Mouse (Mus musculus) limb, embryonic 15.5 days (tissue): ENCODE results near the gene Ghsr. TPM values are rescaled to one million over a fixed set of nuclear protein-coding genes. Genes with fewer than 3 reads are reported as not detected.

Experiments
- ATAC-seq: fragments of 200-750 bp; cut with Nextera tagmentation; 2 replicates; pipeline ENCODE4 v1.8.0; 2017; ENCODE audit warnings: low read depth, moderate TSS enrichment; ENCODE audit not compliant: insufficient number of reproducible peaks, low FRiP score, low TSS enrichment
- H3K27ac ChIP-seq: fragments of 300-500 bp; sonication (generic); 2 replicates; pipeline ENCODE4 v1.5.1; 2015; ENCODE audit warnings: moderate library complexity, mild to moderate bottlenecking, inconsistent platforms
- H3K27me3 ChIP-seq: fragments of 300-500 bp; sonication (generic); 2 replicates; pipeline ENCODE4 v1.6.1; 2015; ENCODE audit warnings: inconsistent platforms
- H3K36me3 ChIP-seq: fragments of 300-500 bp; sonication (generic); 2 replicates; pipeline ENCODE4 v1.6.1; 2015; ENCODE audit warnings: inconsistent platforms
- H3K4me1 ChIP-seq: fragments of 300-500 bp; sonication (generic); 2 replicates; pipeline ENCODE4 v1.6.1; 2015; ENCODE audit warnings: inconsistent platforms
- H3K4me2 ChIP-seq: fragments of 300-500 bp; sonication (generic); 2 replicates; pipeline ENCODE4 v1.6.1; 2015; ENCODE audit warnings: mild to moderate bottlenecking, inconsistent platforms
- H3K4me3 ChIP-seq: fragments of 300-500 bp; sonication (generic); 2 replicates; pipeline ENCODE4 v1.5.1; 2015; ENCODE audit warnings: mild to moderate bottlenecking, inconsistent platforms
- H3K9ac ChIP-seq: fragments of 300-500 bp; sonication (generic); 2 replicates; pipeline ENCODE4 v1.6.1; 2015; ENCODE audit warnings: inconsistent platforms
- H3K9me3 ChIP-seq: fragments of 300-500 bp; sonication (generic); 2 replicates; pipeline ENCODE4 v1.6.1; 2016; ENCODE audit warnings: inconsistent platforms
- WGBS: fragments of 180-500 bp; shearing (Covaris S2); methylation state at CpG from one replicate; pipeline ENCODE4 v1.1.7; 2015; 5-methylcytosine and 5-hydroxymethylcytosine counted together
- polyA plus RNA-seq: library from polyadenylated mRNA; unstranded; fragments of >200 nt; fragmentation: Nextera tagmentation; extraction: Ambion mirVana; gene quantifications from 2 replicates; pipeline ENCODE4 v1.2.1, GENCODE M21; 2015

Gene Ghsr
- polyA plus RNA-seq = not detected in 2 replicates

DNA sequence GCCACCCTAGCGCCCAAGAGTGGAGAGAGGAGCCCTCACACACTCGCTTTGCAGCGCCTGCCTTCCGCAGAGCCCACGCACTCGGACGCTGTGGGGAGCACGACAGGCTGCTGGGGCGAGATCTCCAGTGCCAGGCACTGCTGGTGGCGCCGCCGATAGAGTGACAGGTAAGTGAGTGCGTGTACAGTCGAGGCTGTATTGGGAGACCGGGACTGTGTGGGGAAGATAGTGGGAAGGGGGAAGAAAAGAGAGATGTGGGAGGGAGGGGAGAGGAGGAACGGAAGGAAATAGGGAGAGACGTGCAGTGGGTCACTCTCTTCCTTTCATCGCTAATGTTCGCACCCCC lies at the start of gene Ghsr:
Gene Ghsr, plus strand, starts transcription at position 76 of the 346 bp plus-strand sequence.
- no peak within 1 kb of the TSS for H3K27ac ChIP-seq
- no peak for ATAC-seq
- H3K4me1 ChIP-seq = peaks cover 13% of the 10 kb centered on the region
- no peak within 1 kb of the TSS for H3K9ac ChIP-seq
- peaks cover 54% of the 10 kb centered on the region for H3K27me3 ChIP-seq
- H3K4me3 ChIP-seq = peak within 1 kb of the TSS; percentile 19
- WGBS = 3% methylated on average over 19 of the region's 19 CpGs
- H3K4me2 ChIP-seq = peak within 1 kb of the TSS; percentile 19; the same call in 1 of the 2 replicates
- H3K9me3 ChIP-seq = no peaks in the 10 kb centered on the region
- H3K36me3 ChIP-seq = no peaks in the 10 kb centered on the region

DNA sequence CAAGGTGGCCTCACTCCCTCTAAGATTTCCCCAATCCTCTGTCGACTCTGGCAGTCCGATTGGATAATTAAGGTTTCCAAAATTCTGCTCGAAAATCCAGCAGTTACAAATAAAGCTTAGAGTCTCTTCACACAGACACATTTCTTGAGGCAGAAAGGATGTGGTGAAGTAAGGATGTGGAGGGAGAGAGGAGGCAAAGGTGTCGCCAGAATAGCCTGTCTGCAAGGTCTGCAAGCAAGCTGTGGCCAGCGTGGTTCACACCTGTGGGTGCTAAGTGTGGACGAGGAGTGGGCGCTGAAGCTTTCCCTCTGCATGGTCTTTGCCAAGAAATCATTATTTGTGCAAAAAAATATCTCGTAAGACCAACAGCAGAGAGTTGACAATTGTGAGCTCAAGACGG lies 48.6 kb upstream of the Ghsr start:
- no peak for ATAC-seq
- Histone ChIP-seq H3K9ac (no peak overlapping the region), H3K27me3 (no peaks in the 10 kb centered on the region), H3K4me1 (no peaks in the 10 kb centered on the region), H3K27ac (no peak overlapping the region), H3K4me3 (no peak overlapping the region), H3K9me3 (no peaks in the 10 kb centered on the region), H3K36me3 (no peaks in the 10 kb centered on the region), H3K4me2 (no peak overlapping the region)
- WGBS = 77% methylated on average over 9 of the region's 9 CpGs

DNA sequence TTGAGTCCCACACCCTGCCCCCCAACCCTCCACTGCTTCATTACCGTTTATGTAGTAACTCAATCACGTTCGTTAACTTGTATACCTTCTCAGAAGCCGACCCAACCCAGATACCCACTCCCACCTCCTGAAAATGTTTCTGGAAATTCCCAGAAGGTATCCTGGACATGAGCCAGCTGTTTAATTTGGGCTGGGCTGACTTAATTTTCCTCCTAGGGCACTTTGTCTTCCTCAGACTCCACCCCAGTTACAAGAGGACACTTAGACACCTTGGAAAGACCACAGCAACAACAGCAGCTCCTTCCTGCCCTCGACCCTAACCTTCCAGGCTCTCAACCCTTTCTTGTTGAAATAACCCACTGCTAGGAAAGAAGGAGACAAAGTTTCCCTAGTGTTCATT lies 47.6 kb upstream of the Ghsr start:
- no peak overlapping the region for H3K9ac ChIP-seq
- H3K36me3 ChIP-seq = no peaks in the 10 kb centered on the region
- H3K4me1 ChIP-seq = no peaks in the 10 kb centered on the region
- no peak overlapping the region for H3K4me3 ChIP-seq
- H3K27ac ChIP-seq = no peak overlapping the region
- no peaks in the 10 kb centered on the region for H3K9me3 ChIP-seq
- H3K4me2 ChIP-seq = no peak overlapping the region
- H3K27me3 ChIP-seq = no peaks in the 10 kb centered on the region
- WGBS = 28% methylated on average over 5 of the region's 5 CpGs
- ATAC-seq = no peak

DNA sequence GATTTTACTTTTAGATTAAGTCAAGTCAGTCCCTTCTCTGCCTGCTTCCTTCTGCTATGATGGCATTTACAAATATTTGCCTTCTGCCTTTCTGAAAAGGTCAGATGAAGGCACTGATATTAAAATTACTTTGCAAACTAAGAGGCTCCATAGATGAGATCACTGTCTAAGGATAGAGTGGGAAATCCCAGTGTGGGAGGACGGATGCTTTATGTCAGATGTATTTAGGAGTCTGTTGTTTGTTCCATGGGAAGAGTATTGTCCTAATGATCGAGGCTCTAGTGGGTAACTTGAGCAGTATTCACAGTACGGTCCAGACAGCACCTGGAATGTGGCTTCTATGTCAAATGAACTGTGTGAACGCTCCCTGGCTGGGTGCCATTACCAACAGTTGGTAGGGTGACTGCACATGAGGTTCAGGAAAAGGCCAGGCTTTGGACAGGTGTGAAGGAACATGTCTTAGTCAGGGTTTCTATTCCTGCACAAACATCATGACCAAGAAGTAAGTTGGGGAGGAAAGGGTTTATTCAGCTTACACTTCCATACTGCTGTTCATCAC lies 44.4 kb upstream of the Ghsr start:
- Histone ChIP-seq H3K9me3 (no peaks in the 10 kb centered on the region), H3K4me2 (no peak overlapping the region), H3K36me3 (no peaks in the 10 kb centered on the region), H3K27me3 (no peaks in the 10 kb centered on the region), H3K4me3 (no peak overlapping the region), H3K27ac (no peak overlapping the region), H3K4me1 (no peaks in the 10 kb centered on the region), H3K9ac (no peak overlapping the region)
- no peak for ATAC-seq
- WGBS = 61% methylated on average over 4 of the region's 4 CpGs

DNA sequence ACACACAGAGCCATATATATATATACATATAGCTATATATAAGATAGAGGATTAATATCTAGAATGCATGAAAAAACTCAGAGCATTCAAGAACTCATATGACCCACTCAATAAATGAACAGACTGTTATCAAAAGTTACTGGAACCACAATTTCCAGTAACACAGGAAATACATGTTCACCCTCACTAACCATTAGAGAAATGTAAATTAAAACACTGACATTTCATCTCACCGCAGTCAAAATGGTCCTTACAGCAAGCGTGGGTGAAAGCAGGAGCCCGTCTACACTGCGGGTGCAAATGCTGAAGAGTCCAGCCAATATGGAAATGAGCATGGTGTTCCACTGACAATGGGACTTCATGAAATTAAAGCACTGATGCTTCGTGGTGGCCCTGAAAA lies 40.4 kb upstream of the Ghsr start:
- H3K9ac ChIP-seq = no peak overlapping the region

DNA sequence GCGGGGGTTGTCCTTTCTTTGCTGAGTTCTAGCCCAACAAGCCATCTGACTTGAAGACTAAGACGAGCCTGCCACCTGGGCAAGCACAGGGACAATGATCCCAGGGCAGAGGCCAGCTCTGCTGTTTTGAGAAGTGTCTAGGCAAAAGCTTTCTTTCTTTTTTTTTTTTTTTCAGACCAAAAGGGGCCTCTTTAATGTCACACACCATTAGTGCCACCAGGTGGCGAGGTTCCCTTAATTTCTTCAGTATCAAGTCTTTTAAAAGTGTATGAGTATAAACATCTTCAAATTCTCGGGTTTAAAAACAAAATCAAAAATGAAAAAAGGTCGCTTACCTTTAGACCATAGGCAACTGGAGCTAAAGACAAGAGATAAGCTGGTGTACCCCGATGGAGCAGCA lies 32.7 kb upstream of the Ghsr start:
- no peaks in the 10 kb centered on the region for H3K4me1 ChIP-seq
- no peak for ATAC-seq
- WGBS = 33% methylated on average over 6 of the region's 6 CpGs

More for the DNA sequence above, 40.4 kb upstream of the Ghsr start:
- no peak overlapping the region for H3K4me2 ChIP-seq
- ATAC-seq = no peak
- H3K27ac ChIP-seq = no peak overlapping the region
- H3K9me3 ChIP-seq = no peaks in the 10 kb centered on the region
- no peaks in the 10 kb centered on the region for H3K4me1 ChIP-seq
- no peaks in the 10 kb centered on the region for H3K27me3 ChIP-seq
- no peaks in the 10 kb centered on the region for H3K36me3 ChIP-seq
- H3K4me3 ChIP-seq = no peak overlapping the region
- WGBS = 87% methylated on average over 5 of the region's 5 CpGs

DNA sequence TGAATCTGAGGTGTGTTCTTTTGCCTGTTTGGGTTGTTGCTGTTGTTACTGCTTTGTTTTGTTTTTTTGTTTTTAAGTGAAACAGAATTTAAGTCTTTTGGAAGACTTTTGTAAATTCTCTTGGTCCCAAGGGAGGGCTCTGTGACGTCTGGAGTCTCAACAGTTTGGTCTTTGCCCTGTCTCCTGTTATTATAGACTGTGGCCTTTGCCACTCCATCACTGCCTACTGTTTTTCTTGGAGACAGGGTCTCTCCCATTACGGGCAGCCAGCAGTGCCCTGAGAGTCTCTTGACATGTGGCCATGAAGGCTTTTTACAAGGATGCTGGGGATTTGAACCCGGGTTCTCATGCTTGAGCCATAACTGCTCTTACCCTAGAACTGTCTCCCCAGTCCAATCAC lies 32.3 kb upstream of the Ghsr start:
- no peaks in the 10 kb centered on the region for H3K36me3 ChIP-seq
- 63% methylated on average over 3 of the region's 3 CpGs for WGBS
- no peak for ATAC-seq
- no peaks in the 10 kb centered on the region for H3K27me3 ChIP-seq
- H3K4me1 ChIP-seq = no peaks in the 10 kb centered on the region
- no peak overlapping the region for H3K9ac ChIP-seq
- no peak overlapping the region for H3K27ac ChIP-seq
- H3K9me3 ChIP-seq = no peaks in the 10 kb centered on the region
- no peak overlapping the region for H3K4me2 ChIP-seq
- no peak overlapping the region for H3K4me3 ChIP-seq

More for the DNA sequence above, 32.7 kb upstream of the Ghsr start:
- Histone ChIP-seq H3K27me3 (no peaks in the 10 kb centered on the region), H3K4me2 (no peak overlapping the region), H3K9ac (no peak overlapping the region), H3K27ac (no peak overlapping the region), H3K9me3 (no peaks in the 10 kb centered on the region), H3K4me3 (no peak overlapping the region), H3K36me3 (no peaks in the 10 kb centered on the region)

DNA sequence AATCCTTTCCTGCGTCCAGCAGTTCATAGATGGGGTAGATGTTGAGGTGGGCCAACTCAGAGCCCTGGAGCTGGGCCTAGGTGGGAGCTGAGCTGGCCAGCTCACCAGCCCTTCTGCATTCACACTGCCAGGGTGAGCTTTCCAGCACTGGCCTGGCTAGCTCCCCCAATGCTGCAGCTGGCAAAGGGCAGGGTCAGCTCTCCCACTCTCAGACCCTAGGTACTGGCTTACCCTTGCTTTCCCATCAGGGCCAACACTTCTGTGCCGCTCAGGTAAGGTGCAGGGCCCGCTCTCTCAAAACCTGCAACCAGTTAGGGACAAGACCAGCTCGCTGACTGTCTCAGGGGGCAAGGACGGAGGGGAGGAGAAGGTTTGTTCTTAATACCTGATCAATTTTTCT lies 30.4 kb upstream of the Ghsr start:
- ATAC-seq = no peak
- Histone ChIP-seq H3K4me1 (no peaks in the 10 kb centered on the region), H3K4me3 (no peak overlapping the region), H3K4me2 (no peak overlapping the region), H3K27ac (no peak overlapping the region), H3K9me3 (no peaks in the 10 kb centered on the region), H3K9ac (no peak overlapping the region), H3K27me3 (no peaks in the 10 kb centered on the region), H3K36me3 (no peaks in the 10 kb centered on the region)
- WGBS = 90% methylated on average over 5 of the region's 5 CpGs

DNA sequence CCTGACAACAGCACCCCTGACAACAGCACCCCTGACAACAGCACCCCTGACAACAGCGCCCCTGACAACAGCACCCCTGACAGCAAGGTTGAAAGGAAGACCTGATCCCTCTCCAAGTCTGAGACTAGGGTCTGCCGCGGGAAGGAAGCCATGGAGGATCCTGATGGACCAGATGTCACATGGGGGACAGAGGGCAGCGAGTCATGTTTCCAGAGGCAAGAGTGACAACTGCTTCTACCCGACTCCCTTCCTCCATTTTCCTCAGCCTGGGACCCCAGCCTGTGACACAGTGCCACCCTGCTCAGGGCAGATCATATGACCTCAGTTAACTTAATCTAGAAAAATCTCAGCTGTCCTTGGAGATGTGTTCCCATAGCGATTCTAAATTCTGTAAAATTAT lies 28.7 kb upstream of the Ghsr start:
- H3K36me3 ChIP-seq = no peaks in the 10 kb centered on the region
- H3K9me3 ChIP-seq = no peaks in the 10 kb centered on the region
- no peaks in the 10 kb centered on the region for H3K4me1 ChIP-seq
- ATAC-seq = no peak
- no peaks in the 10 kb centered on the region for H3K27me3 ChIP-seq
- 60% methylated on average over 6 of the region's 6 CpGs for WGBS
- H3K27ac ChIP-seq = no peak overlapping the region
- no peak overlapping the region for H3K9ac ChIP-seq
- H3K4me2 ChIP-seq = no peak overlapping the region
- H3K4me3 ChIP-seq = no peak overlapping the region

DNA sequence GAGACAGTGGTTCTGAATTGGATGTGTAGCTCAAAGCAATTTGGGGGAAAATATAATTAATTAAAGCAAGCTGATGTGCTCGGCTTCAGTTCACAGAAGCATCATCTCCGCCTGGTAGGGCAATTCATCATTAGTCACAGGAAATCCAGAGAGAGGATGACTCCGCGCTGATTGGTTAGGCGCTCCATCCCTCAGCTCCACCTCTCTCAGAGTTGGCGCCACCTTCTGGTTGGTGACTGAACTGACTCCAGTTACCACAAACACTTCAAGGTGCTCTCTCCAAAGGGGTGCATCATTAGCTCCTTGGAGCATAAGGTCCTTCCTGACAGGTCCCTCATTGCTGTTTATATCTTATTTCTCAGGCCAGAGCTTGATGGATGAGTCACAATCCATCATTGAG lies 25.6 kb upstream of the Ghsr start:
- H3K9ac ChIP-seq = no peak overlapping the region
- 51% methylated on average over 6 of the region's 6 CpGs for WGBS

DNA sequence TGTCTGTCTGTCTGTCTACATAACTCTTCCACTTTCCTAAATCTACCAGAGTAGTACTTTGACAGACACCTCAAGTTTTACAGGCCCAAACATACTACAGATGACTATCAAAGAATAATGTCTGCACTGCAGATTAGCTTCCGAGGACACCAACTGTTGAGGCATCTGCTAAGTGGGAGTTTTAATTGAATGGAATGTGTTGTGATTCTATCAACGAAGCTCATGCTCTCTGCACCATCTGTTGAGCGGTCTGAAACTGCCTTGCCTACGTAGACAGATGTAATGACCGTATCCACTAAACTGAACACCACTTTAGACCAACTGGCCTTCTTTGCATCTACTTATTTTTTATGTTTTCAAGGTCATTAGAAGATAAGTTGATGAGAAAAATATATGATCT lies 22.7 kb upstream of the Ghsr start:
- Histone ChIP-seq H3K9me3 (no peaks in the 10 kb centered on the region), H3K4me1 (no peaks in the 10 kb centered on the region), H3K36me3 (no peaks in the 10 kb centered on the region), H3K4me2 (no peak overlapping the region), H3K9ac (no peak overlapping the region), H3K4me3 (no peak overlapping the region), H3K27ac (no peak overlapping the region), H3K27me3 (no peaks in the 10 kb centered on the region)
- ATAC-seq = no peak
- WGBS = 67% methylated on average over 5 of the region's 5 CpGs

More for the DNA sequence above, 25.6 kb upstream of the Ghsr start:
- H3K36me3 ChIP-seq = no peaks in the 10 kb centered on the region
- H3K27ac ChIP-seq = no peak overlapping the region
- no peak overlapping the region for H3K4me2 ChIP-seq
- H3K27me3 ChIP-seq = no peaks in the 10 kb centered on the region
- no peak overlapping the region for H3K4me3 ChIP-seq
- no peaks in the 10 kb centered on the region for H3K4me1 ChIP-seq
- ATAC-seq = no peak
- no peaks in the 10 kb centered on the region for H3K9me3 ChIP-seq

DNA sequence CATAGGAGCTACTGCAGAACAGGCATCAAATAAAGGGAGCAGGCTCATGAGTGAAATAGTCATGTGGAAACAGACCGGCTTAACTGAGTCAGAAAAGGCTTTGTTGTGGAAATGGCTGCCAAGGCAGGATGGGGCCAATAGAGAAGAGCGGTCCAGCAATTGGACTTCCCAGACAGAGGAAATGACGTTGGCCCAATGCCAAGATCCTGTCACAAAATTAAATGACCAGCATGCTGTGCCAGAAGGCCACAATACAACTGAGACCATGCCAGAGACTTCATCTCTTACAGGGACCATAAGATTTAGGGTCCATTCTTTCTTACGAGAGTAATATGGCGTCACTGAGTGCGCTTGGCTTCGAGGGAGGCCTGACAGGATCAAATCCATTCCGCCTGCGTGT lies 20.0 kb upstream of the Ghsr start:
- H3K9me3 ChIP-seq = no peaks in the 10 kb centered on the region
- no peak overlapping the region for H3K4me2 ChIP-seq
- H3K4me3 ChIP-seq = no peak overlapping the region
- WGBS = 66% methylated on average over 9 of the region's 9 CpGs
- H3K27me3 ChIP-seq = no peaks in the 10 kb centered on the region
- H3K27ac ChIP-seq = no peak overlapping the region
- no peak for ATAC-seq
- no peaks in the 10 kb centered on the region for H3K4me1 ChIP-seq
- H3K9ac ChIP-seq = no peak overlapping the region
- no peaks in the 10 kb centered on the region for H3K36me3 ChIP-seq

DNA sequence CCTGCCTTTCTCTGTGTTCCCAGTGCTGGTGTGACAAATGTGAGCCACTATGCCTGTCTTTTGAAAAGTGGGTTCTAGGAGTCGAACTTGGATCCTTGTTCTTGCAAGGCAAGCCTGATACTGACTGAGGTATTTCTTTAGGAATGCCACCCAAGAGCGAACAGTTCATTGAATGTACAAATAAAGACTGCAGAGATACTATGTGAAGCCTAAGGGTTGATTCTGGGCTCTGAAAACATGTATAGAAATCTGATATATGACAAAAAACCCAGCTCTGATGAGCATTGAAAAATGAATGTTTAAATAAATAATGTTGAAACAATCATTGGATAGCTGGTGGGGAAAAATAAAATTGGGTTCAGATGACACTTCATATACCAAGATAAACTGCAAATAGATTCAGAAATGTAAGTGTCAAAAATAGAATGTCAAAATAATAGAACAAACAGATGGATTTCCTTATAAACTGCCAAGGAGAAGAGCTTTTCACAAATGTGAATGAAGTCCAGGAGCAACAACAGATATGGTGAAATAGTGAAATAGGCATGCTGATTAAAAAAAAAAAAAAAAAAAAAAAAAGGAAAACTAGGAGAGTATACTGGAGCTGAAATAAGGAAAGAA lies 11.9 kb upstream of the Ghsr start:
- no peak overlapping the region for H3K4me2 ChIP-seq
- WGBS = 72% methylated on average over 2 of the region's 2 CpGs
- H3K9ac ChIP-seq = no peak overlapping the region
- no peak overlapping the region for H3K4me3 ChIP-seq
- H3K36me3 ChIP-seq = no peaks in the 10 kb centered on the region
- ATAC-seq = no peak
- H3K4me1 ChIP-seq = no peaks in the 10 kb centered on the region
- no peaks in the 10 kb centered on the region for H3K27me3 ChIP-seq
- H3K9me3 ChIP-seq = no peaks in the 10 kb centered on the region
- no peak overlapping the region for H3K27ac ChIP-seq
